Mouse (Mus musculus): Measurements from ENCODE around the gene Ccdc92.
A peak's percentile ranks its signal among the peaks of the same experiment; 100 is the strongest.

Ccdc92 gene

GRCm38 (mm10) chr5:124862013-124862866, at the start of gene Ccdc92, which contains the start of gene Zfp664:
Gene Ccdc92 (minus strand): TSS chr5:124862424.
Gene Zfp664 (plus strand): TSS chr5:124862691.
- DNase-seq (ENCODE audit: low spot score): peak; percentile 100

- DNase-seq (ENCODE audit: low spot score): peak; percentile 92
These were observed 46.6 kb upstream of the Ccdc92 start for GRCm38 (mm10) chr5:124908860-124909259.

DNA sequence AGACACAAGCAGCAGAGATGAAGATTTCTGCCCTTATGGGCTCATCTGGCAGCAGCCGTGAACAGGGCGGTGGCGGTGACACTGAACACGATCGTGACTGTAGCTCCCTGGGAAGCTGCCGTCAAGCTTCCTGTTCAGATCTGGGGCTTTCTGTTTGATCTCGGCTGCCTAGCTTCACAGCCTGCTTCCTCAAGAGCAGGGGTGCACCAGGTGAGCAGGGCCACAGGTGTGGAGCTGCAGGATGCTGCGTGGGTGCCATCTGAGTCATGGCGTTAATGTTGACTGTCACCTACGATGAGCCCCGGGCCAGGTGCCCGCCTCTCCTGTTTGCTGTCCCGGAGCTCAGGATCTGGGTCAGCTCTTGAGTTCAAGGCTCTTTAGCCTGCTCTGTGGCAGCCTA, 44.7 kb upstream of the Ccdc92 start:
- DNase-seq (ENCODE audit: low spot score): no peak

DNA sequence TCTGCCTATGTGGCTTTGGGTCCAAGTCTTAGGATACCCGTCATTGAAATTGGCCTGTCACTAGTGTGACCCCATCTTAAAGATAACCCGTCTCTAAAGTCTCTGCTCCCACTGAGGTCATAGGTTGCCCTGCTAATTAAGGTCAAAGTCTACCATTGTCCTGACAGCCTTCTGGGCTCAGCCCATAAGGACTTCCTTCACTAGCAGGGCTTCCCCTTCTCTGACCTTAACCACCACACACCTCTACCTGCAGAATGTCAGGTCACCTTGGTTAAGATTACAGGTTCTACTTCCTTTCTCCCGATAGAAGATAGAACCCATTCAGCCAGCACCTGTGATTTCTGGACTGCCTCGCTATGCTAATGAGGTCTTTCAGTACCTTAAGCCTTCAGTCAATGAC, 41.6 kb upstream of the Ccdc92 start:
- DNase-seq (ENCODE audit: low spot score): no peak

DNA sequence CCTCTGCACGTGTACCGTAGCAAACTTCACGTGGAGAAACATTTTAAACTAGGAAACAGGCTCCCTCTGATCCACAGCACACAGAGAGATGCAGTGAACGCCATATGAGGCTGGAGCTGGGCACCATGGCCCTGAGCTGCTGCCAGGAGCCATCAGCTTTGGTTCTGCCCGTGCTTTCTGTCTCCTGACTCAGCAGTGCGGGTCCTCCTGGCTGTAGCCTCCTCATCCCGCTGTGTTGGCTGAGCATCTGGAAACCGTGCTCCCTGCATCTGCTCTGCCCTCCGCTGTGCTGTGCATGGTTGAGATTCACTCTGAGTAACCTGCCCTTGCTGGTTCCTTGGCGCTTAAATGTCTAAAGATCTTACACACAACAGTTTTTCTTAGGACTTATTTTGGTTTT, 40.0 kb upstream of the Ccdc92 start:
- DNase-seq (ENCODE audit: low spot score): no peak

DNA sequence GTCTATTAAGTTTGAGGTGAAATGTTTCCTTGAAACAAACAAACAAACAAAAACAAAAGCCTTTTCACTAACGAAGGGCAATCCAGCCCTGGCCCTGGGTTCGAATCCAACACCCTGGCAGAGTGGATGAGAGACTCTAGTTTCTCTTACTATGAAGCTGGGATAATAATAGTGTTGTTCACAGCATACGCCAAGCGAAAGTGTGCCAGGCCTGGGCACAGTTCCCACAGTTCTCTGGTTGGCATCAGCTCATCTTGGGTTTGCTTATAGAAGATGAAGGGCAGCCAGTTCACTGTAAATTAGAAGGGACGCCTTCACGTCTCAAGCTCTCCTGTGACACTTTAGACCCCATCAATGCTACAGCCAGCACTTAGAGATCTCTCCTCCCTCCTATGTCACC, 39.5 kb upstream of the Ccdc92 start:
- DNase-seq (ENCODE audit: low spot score): no peak

GRCm38 (mm10) chr5:124900738-124901490, 38.7 kb upstream of the Ccdc92 start:
- no peak for DNase-seq (ENCODE audit: low spot score)

DNA sequence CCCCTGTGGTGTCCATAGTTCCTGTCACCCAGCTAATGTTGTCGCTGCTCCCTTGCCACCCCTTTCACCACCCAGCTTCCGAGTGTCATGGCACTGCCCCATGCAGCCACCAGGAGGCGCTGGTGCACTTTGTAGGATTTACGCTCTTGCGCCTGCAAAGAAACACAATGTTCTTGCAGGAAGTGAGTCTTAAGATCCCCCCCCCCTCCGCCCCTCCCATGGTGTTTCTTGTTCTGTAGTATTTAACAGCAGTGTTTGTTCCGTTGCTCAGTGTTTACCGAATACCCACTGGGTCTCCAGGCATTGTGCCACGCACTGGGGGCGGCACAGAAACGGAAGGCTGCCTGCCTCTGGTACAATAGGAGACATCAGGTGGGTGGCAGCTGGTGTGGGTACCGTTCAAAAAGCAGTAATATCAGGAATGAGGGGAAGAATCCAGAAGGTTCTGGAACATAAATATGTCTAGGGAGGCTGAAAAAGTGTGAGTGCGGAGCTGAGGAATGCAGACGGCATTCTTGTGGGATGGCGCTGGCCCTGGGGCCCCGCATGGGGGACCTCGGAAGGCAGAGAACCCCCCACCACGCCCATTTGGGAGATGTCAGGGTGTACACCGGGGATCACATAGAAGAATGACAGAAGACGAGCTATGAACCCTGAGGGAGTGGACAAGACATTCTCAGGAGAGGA, 37.9 kb upstream of the Ccdc92 start:
- peak; percentile 89 for DNase-seq (ENCODE audit: low spot score)

DNA sequence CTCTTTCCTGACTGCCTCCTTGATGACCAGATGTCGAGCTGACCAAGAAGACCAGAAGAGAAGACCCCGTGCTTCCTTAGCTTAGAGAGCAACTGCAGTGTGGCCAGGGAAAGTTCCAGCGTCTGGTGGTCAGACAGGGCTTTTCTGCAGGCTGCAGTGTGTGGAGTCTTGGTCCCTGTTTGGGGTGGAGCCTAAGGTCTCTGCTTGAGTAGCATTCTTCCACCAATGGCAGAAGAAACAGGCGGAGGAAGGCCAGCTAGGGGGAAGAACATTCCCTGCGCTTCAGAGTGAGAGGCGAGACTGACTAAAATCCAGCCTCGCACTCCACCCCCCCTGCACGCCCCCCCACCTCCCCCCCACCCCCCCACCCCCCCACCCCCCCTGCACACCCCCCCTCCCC, 33.9 kb upstream of the Ccdc92 start:
- DNase-seq (ENCODE audit: low spot score): peak; percentile 43

- DNase-seq (ENCODE audit: low spot score): no peak
These were observed 29.7 kb upstream of the Ccdc92 start for GRCm38 (mm10) chr5:124891921-124892370.

GRCm38 (mm10) chr5:124888661-124889060, 26.4 kb upstream of the Ccdc92 start:
- DNase-seq (ENCODE audit: low spot score): no peak

GRCm38 (mm10) chr5:124883877-124884276, 21.7 kb upstream of the Ccdc92 start:
- DNase-seq (ENCODE audit: low spot score): no peak

GRCm38 (mm10) chr5:124879801-124880200, 17.6 kb upstream of the Ccdc92 start:
- DNase-seq (ENCODE audit: low spot score): no peak

DNA sequence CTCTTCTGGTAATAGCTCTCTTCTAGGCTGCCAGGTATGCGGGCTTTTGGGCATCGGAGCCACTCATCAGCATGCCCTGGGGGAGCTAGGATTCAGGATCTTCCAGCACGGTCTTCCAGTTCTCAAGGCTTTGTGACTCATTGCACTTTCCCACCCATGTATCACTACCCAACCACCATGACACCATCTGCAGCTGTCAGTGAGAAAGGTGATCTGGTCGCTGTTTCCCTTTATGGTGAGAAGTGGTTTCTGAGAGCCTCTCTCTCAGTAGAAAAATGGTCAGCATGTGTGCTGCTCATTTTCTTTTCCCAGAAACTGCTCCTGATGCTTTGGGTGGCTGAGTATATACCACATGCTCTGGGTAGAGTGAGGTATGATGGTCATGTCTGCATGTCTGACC, 17.0 kb upstream of the Ccdc92 start:
- DNase-seq (ENCODE audit: low spot score): no peak

DNA sequence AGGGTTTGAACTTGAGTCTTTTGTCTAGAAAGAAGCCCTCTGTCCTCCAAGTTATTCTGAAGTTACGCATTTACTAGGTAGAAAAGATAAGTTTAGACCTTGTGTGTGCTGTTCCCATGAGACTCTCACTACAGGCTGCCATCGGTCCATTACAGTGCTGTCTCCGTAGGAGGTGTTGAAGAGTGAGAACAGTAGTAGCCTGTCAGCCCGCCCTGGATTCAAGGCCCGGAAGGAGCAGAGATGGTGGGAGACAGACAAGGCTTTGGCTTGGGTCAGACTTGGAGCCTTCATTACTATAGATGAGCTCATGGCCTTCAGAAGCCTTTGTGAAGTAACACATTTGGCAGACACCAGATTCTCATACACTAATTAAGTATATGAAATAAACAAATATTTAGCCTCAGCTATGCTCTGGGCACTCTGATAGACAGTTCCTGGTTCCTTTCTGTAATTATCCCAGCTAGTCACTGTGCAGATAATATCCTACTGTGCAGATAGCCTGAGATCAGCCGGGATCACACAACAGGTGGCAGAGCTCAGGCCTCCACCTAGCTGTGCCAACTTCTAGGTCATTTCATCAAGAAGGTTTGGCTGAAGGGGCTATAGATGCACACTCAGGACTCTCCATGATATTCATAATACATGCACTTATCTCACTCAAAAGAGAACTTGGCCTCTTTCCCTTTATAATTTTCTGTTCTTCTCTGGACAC, 11.8 kb upstream of the Ccdc92 start:
- no peak for DNase-seq (ENCODE audit: low spot score)

DNA sequence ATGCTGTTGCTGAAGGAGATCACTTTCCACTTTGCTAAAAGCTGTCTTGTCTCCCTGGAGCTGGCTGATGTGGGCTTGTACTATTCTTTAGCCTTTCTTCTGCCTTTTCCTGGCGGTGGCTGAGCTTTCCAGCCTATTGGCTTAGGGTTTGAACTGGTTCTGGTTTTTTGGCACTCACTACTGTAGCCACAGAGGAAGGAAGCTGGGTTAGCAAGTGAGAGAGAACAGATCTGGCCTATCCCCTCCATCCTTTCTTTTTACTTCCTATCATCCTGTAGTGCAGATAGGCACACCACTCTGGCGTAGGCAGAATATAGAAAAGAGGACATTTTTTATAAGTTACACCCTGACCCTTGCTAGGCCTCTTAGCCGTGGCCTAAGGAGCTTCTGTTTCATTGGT, 10.9 kb upstream of the Ccdc92 start:
- no peak for DNase-seq (ENCODE audit: low spot score)

- DNase-seq (ENCODE audit: low spot score): no peak
These were observed 9.8 kb upstream of the Ccdc92 start for GRCm38 (mm10) chr5:124872033-124872432.

DNA sequence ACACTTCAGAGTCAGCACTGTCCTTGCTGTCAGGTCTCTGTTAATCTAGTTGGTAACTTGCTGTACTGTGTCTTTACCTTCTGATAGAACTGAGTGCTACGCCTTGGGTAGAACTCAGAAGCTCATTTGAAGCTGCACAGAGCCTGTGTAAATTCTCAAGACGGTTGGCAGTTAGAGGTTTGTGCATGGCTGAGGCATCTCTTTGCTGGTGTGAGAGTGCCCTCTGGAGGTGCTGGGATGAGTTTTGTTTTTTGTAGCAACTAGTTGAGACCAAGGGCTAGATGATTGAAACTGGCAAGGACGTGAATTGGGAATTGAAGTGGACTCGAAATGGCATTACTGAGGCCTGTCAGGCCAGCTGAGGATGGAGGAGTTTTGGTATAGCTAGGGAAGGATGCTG, 6.8 kb upstream of the Ccdc92 start:
- peak; percentile 51 for DNase-seq (ENCODE audit: low spot score)

DNA sequence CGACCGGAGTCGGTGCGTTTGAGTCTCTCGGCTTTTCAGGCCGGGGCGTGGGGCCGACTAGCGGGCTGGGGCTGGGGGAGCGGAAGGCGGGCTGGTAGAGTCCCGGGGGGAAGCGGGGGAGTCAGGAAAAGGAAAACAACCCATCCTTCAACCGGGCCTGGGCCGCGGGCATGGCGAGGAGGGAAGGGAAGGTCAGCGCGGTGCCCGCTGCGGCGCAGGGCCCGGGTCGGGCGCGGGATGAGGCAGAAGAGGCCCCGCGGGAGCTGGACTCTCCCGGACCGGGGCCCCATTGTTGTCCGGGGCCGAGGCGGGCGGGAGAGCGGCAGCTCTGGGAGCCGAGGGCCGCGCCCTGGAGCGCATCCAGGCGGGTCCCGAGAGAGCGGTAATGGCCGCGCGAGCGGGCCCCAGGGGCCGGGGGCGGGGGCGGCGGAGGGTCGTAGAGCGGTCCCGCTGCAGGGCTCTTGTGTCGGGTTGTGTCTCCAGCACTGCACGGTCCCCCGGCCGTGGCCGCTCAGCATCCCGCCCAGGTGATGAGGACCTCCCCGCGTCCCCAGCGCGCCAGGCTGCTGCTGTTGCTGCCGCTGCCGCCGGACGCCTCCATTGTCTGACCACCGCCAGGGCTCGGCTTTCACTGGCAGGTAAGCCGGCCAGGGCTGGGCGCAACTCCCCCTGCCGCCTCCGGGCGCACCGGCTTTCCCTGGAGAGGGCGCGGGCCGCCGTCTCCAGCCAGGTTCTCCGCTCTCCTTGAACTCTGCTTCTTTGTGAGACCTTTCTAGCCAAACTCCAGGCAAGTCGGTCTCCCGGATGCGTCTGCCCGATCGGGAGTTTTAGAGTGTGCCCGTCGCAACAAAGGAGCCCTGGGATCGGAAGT, 882 bp upstream of the Ccdc92 start:
- DNase-seq (ENCODE audit: low spot score): peak; percentile 57

GRCm38 (mm10) chr5:124861463-124861862, 761 bp downstream of the Ccdc92 start:
- no peak for DNase-seq (ENCODE audit: low spot score)

- DNase-seq (ENCODE audit: low spot score): peak; percentile 68
These were observed 2.2 kb downstream of the Ccdc92 start for GRCm38 (mm10) chr5:124860013-124860412.

Measured in embryo, embryonic 10 days (tissue).